Mouse (Mus musculus): ENCODE results near the gene Rab1b. TPM values are rescaled to one million over a fixed set of nuclear protein-coding genes. Genes with fewer than 3 reads are reported as not detected.

Rab1b gene
- polyA plus RNA-seq, 1 experiment from 2014 or later = 286 TPM

DNA sequence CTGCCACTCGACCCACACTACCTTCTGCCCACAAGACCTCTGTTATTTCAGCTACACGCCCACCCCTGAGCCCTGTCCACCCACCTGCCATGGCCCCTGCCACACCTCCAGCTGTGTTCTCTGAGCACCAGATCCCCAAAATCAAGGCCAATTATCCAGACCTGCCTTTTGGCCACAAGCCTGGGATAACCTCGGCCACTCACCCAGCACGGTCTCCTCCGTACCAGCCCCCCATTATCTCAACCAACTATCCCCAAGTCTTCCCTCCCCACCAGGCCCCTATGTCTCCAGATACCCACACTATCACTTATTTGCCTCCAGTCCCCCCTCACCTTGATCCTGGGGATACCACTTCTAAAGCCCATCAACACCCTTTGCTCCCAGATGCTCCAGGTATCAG lies 37.4 kb downstream of the Rab1b start:
- Histone ChIP-seq H3K27ac (ENCODE audit: low read depth, low read length) (no peak overlapping the region), H3K9me3 (ENCODE audit: control insufficient read depth, low read length) (no peaks in the 10 kb centered on the region), H3K4me1 (ENCODE audit: control insufficient read depth, insufficient read depth, low read length) (peaks cover 47% of the 10 kb centered on the region), H3K4me3 (ENCODE audit: low read length) (peak overlapping the region; percentile 46), H3K36me3 (ENCODE audit: control insufficient read depth, insufficient read depth, low read length) (no peaks in the 10 kb centered on the region), H3K27me3 (ENCODE audit: control insufficient read depth, insufficient read depth, low read length) (peaks cover 9% of the 10 kb centered on the region), H3K4me2 (replicated peaks; ENCODE audit: low read depth, low read length) (peak overlapping the region; percentile 52), H3K9ac (ENCODE audit: low read depth, low read length) (no peak overlapping the region)
- WGBS = 78% methylated on average over 5 of the region's 5 CpGs
- ATAC-seq (ENCODE audit: low FRiP score, low TSS enrichment) = no peak

- ATAC-seq (ENCODE audit: low FRiP score, low TSS enrichment) = no peak
- Histone ChIP-seq H3K4me1 (ENCODE audit: control insufficient read depth, insufficient read depth, low read length) (peaks cover 47% of the 10 kb centered on the region), H3K36me3 (ENCODE audit: control insufficient read depth, insufficient read depth, low read length) (no peaks in the 10 kb centered on the region), H3K9me3 (ENCODE audit: control insufficient read depth, low read length) (no peaks in the 10 kb centered on the region), H3K4me3 (ENCODE audit: low read length) (peak overlapping the region; percentile 46), H3K27me3 (ENCODE audit: control insufficient read depth, insufficient read depth, low read length) (peaks cover 9% of the 10 kb centered on the region), H3K27ac (ENCODE audit: low read depth, low read length) (peak overlapping the region; percentile 21; the same call in 1 of the 2 replicates), H3K4me2 (replicated peaks; ENCODE audit: low read depth, low read length) (peak overlapping the region; percentile 52), H3K9ac (ENCODE audit: low read depth, low read length) (peak overlapping the region; percentile 50)
- WGBS = 38% methylated on average over 21 of the region's 21 CpGs
Measured at GRCm38 (mm10) chr19:5068570-5069234, 38.2 kb downstream of the Rab1b start.

- peaks cover 47% of the 10 kb centered on the region for H3K4me1 ChIP-seq (ENCODE audit: control insufficient read depth, insufficient read depth, low read length)
- peaks cover 9% of the 10 kb centered on the region for H3K27me3 ChIP-seq (ENCODE audit: control insufficient read depth, insufficient read depth, low read length)
- H3K36me3 ChIP-seq (ENCODE audit: control insufficient read depth, insufficient read depth, low read length) = no peaks in the 10 kb centered on the region
- peak within 1 kb of the TSS; percentile 89 for H3K27ac ChIP-seq (ENCODE audit: low read depth, low read length)
- H3K9ac ChIP-seq (ENCODE audit: low read depth, low read length) = peak within 1 kb of the TSS; percentile 50
- H3K4me2 ChIP-seq (replicated peaks; ENCODE audit: low read depth, low read length) = peak within 1 kb of the TSS; percentile 52
- H3K4me3 ChIP-seq (ENCODE audit: low read length) = peak within 1 kb of the TSS; percentile 46
- peak; percentile 41 for ATAC-seq (ENCODE audit: low FRiP score, low TSS enrichment)
- no peaks in the 10 kb centered on the region for H3K9me3 ChIP-seq (ENCODE audit: control insufficient read depth, low read length)
- WGBS = 2% methylated on average over 49 of the region's 56 CpGs
Measured at GRCm38 (mm10) chr19:5067867-5068569, 38.9 kb downstream of the Rab1b start, which contains the start of gene Cd248. Gene Cd248 (plus strand): TSS chr19:5068078.

DNA sequence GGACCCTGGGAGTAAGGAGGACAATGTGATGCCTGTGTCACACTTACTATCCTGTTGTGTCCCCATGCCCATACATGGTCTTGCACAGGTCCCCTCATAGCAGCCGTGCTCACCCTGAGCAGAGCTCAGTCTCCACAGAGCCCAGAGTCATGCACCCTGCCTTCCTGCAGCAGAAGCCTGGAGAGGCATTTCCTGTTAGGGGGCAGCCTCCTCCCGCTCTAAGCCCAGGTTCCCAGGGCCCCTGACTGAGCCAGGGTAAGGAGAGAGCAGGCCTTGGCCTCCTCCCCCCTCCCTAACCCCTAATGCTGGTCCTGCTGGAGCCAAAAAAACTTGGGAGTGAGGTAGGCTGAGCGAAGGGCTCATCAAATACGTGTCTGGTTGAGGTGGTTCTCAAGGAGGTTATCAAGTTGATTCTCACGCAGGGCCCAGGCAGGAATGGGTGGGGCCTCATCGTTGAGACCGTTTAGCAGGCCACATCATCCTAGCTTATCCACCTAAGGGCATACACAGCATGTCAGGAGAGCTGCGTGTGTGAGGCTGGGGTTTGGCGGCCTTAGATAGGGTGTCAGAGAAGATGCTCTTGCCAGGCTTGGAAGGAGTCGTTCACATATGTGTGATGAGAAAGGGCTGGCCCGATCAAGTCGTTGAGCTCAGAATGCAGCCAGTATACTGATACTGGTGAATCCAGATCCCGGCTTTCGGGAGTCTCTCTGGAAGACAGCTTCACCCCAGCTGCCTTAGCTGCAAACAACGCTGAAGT lies 39.7 kb downstream of the Rab1b start:
- peak overlapping the region; percentile 52 for H3K4me2 ChIP-seq (replicated peaks; ENCODE audit: low read depth, low read length)
- H3K27ac ChIP-seq (ENCODE audit: low read depth, low read length) = peak overlapping the region; percentile 89
- H3K9ac ChIP-seq (ENCODE audit: low read depth, low read length) = peak overlapping the region; percentile 50; the same call in 1 of the 2 replicates
- H3K4me3 ChIP-seq (ENCODE audit: low read length) = peak overlapping the region; percentile 46
- peaks cover 42% of the 10 kb centered on the region for H3K4me1 ChIP-seq (ENCODE audit: control insufficient read depth, insufficient read depth, low read length)
- H3K36me3 ChIP-seq (ENCODE audit: control insufficient read depth, insufficient read depth, low read length) = no peaks in the 10 kb centered on the region
- peaks cover 9% of the 10 kb centered on the region for H3K27me3 ChIP-seq (ENCODE audit: control insufficient read depth, insufficient read depth, low read length)
- ATAC-seq (ENCODE audit: low FRiP score, low TSS enrichment) = no peak
- H3K9me3 ChIP-seq (ENCODE audit: control insufficient read depth, low read length) = no peaks in the 10 kb centered on the region
- WGBS = 7% methylated on average over 15 of the region's 15 CpGs

DNA sequence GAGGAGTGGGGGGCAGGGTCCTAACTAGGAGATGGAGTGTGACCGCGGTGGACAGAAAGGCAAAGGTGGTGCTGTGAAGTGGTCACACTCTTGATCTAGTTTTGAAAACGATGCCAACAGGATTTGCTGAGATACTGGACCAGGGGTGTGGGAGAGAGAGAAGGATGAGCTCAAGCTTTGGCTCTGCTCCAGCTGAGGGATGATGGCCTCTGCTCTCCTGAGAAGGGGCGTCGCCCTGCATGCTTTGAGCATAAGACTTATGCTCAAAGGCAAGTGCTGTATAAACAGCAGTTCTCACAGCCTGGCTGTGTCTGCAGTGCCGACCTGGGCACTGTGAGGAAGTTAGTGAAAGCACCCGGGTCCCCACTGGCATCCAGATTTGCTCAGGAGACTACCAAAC lies 41.8 kb downstream of the Rab1b start:
- H3K4me1 ChIP-seq (ENCODE audit: control insufficient read depth, insufficient read depth, low read length) = peaks cover 44% of the 10 kb centered on the region
- no peak overlapping the region for H3K4me2 ChIP-seq (replicated peaks; ENCODE audit: low read depth, low read length)
- H3K27ac ChIP-seq (ENCODE audit: low read depth, low read length) = no peak overlapping the region; the same call in 1 of the 2 replicates
- H3K36me3 ChIP-seq (ENCODE audit: control insufficient read depth, insufficient read depth, low read length) = no peaks in the 10 kb centered on the region
- ATAC-seq (ENCODE audit: low FRiP score, low TSS enrichment) = no peak
- WGBS = 58% methylated on average over 7 of the region's 7 CpGs
- peaks cover 9% of the 10 kb centered on the region for H3K27me3 ChIP-seq (ENCODE audit: control insufficient read depth, insufficient read depth, low read length)
- H3K9me3 ChIP-seq (ENCODE audit: control insufficient read depth, low read length) = no peaks in the 10 kb centered on the region
- H3K9ac ChIP-seq (ENCODE audit: low read depth, low read length) = no peak overlapping the region
- no peak overlapping the region for H3K4me3 ChIP-seq (ENCODE audit: low read length)

- Histone ChIP-seq H3K4me2 (replicated peaks; ENCODE audit: low read depth, low read length) (no peak overlapping the region), H3K27ac (ENCODE audit: low read depth, low read length) (no peak overlapping the region), H3K36me3 (ENCODE audit: control insufficient read depth, insufficient read depth, low read length) (no peaks in the 10 kb centered on the region), H3K9ac (ENCODE audit: low read depth, low read length) (no peak overlapping the region), H3K4me3 (ENCODE audit: low read length) (no peak overlapping the region), H3K9me3 (ENCODE audit: control insufficient read depth, low read length) (no peaks in the 10 kb centered on the region), H3K4me1 (ENCODE audit: control insufficient read depth, insufficient read depth, low read length) (peaks cover 47% of the 10 kb centered on the region), H3K27me3 (ENCODE audit: control insufficient read depth, insufficient read depth, low read length) (no peaks in the 10 kb centered on the region)
- ATAC-seq (ENCODE audit: low FRiP score, low TSS enrichment) = no peak
- WGBS = 55% methylated on average over 6 of the region's 6 CpGs
Measured at GRCm38 (mm10) chr19:5062446-5062845, 44.4 kb downstream of the Rab1b start.

DNA sequence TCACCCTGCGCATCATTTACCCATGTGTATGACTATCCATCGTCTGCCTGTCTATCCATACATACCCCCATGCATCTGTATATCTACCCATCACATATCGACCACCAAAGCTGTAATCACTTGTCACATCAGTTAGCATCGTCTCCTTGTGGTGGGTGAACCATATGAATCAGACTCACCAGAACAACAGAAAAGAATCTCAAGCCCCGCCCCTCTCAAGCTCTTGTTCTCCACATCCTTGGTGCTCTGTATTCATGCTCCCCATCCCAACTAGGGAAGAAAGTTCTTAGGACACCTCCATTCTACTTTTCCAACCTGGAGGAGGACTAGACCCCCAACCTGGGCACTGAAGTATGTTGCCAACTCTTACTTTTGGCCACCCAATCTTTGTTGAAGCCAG lies 44.8 kb downstream of the Rab1b start:
- Histone ChIP-seq H3K9me3 (ENCODE audit: control insufficient read depth, low read length) (no peaks in the 10 kb centered on the region), H3K4me2 (replicated peaks; ENCODE audit: low read depth, low read length) (no peak overlapping the region), H3K27me3 (ENCODE audit: control insufficient read depth, insufficient read depth, low read length) (no peaks in the 10 kb centered on the region), H3K36me3 (ENCODE audit: control insufficient read depth, insufficient read depth, low read length) (no peaks in the 10 kb centered on the region), H3K4me1 (ENCODE audit: control insufficient read depth, insufficient read depth, low read length) (peaks cover 44% of the 10 kb centered on the region), H3K9ac (ENCODE audit: low read depth, low read length) (no peak overlapping the region), H3K4me3 (ENCODE audit: low read length) (no peak overlapping the region), H3K27ac (ENCODE audit: low read depth, low read length) (no peak overlapping the region)
- ATAC-seq (ENCODE audit: low FRiP score, low TSS enrichment) = no peak
- WGBS = 89% methylated on average over 5 of the region's 5 CpGs

DNA sequence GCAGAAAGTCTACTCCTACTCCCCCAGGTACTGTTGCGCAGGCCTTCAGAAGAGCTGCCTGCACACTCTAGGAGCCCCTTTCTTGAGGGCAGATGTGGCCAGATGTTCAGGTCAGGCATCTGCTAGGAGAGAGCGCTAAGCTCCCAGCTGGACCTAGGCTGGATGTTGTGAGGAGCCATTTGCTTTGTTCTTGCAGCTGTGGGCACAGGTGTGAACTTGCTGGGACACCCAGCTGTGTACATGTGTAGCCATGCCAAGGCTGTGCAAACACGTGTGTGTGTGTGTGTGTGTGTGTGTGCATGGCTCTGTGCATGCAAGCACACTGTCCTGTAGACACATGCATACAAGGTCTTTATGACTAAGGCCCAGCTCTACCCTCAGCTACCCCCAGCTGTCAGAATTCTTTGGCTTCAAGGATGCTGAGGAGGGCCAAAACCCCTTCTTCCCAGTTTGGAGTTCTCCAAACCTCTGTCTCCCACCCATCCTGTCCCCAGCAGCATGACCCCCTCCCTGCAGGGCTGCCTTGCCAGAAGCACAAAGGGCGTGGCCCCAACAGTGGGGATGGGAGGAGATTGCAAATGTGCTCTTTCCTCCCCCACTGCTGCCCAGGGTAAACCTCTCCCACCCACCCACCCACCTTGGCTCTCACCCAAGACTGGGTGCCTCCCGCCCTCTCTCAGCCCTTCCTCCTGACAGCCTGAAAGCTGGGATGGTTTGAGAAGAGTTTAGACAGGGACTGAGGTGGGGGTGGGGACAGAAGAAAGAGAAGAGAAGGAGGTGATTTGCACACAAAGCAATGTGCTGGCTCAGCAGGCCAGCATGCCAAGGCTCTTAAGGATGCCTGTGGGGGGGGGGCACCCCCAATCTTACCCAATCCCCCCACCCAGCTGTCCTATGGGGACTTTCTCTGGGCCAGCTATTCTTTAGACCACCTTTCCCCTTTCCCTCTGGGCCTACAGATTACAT lies 46.2 kb downstream of the Rab1b start:
- Histone ChIP-seq H3K27ac (ENCODE audit: low read depth, low read length) (peak overlapping the region; percentile 85), H3K4me3 (ENCODE audit: low read length) (no peak overlapping the region), H3K4me2 (replicated peaks; ENCODE audit: low read depth, low read length) (no peak overlapping the region), H3K9ac (ENCODE audit: low read depth, low read length) (no peak overlapping the region), H3K27me3 (ENCODE audit: control insufficient read depth, insufficient read depth, low read length) (no peaks in the 10 kb centered on the region), H3K36me3 (ENCODE audit: control insufficient read depth, insufficient read depth, low read length) (no peaks in the 10 kb centered on the region), H3K9me3 (ENCODE audit: control insufficient read depth, low read length) (no peaks in the 10 kb centered on the region), H3K4me1 (ENCODE audit: control insufficient read depth, insufficient read depth, low read length) (peaks cover 50% of the 10 kb centered on the region)
- peak; percentile 5; the same call in 1 of the 2 replicates for ATAC-seq (ENCODE audit: low FRiP score, low TSS enrichment)
- WGBS = 27% methylated on average over 5 of the region's 5 CpGs

Data from kidney, embryonic 14.5 days (tissue).